ENCODE assay signal across 15 mouse cellular contexts in genomic region chr17:45279811-45280205, GRCm38 (mm10).
DNase-seq lines count a peak whose midpoint lies in the region; ATAC-seq and TF ChIP-seq lines count a peak whose summit lies in the region.
"Had no signal": no experiment of that assay in that cellular context is flagged by ENCODE, and none has a peak within 500 bp of the region (broad histone marks: within the 10 kb centered on the region; RNA-seq: fewer than 3 reads in every experiment).

No protein-coding gene starts in this region.

- H3K9me3 ChIP-seq in forebrain, embryonic 12.5 days = no peaks in the 10 kb centered on the region
- no peaks in the 10 kb centered on the region for H3K9me3 ChIP-seq in forebrain, embryonic 14.5 days (replicated peaks; ENCODE audit: control insufficient read depth, low read length)
- no peaks in the 10 kb centered on the region for H3K9me3 ChIP-seq in lung, embryonic 14.5 days (ENCODE audit: low read depth, low read length)
- H3K9me3 ChIP-seq in forebrain, embryonic 13.5 days (replicated peaks) = no peaks in the 10 kb centered on the region
- H3K9me3 ChIP-seq in neural tube, embryonic 12.5 days = no peaks in the 10 kb centered on the region
- H3K9me3 ChIP-seq: heart, embryonic 15.5 days; liver, embryonic 12.5 days had no signal

- no peak for DNase-seq in forebrain, embryonic 14.5 days (ENCODE audit: low spot score)
- no peak for DNase-seq in lung, embryonic 14.5 days
- DNase-seq in lung, adult 2 months = no peak
- DNase-seq in frontal cortex, postnatal 25 days (ENCODE audit: low spot score in 2 of 2) = no peak
- DNase-seq in heart, adult 8-10 months (ENCODE audit: low spot score) = no peak
- DNase-seq: cerebellum, adult 11-12 months; kidney, postnatal 25 days; lung, postnatal 10 days; spleen, adult 18-20 months had no signal

- 58% methylated on average over 3 of the region's 3 CpGs for WGBS in forebrain, embryonic 12.5 days
- WGBS in forebrain, embryonic 14.5 days = 41% methylated on average over 3 of the region's 3 CpGs
- WGBS in lung, embryonic 14.5 days = 22% methylated on average over 3 of the region's 3 CpGs
- 15% methylated on average over 3 of the region's 3 CpGs for WGBS in lung, adult 2 months
- WGBS in forebrain, embryonic 13.5 days = 55% methylated on average over 3 of the region's 3 CpGs
- 12% methylated on average over 3 of the region's 3 CpGs for WGBS in neural tube, embryonic 12.5 days

- no peak overlapping the region for H3K9ac ChIP-seq in forebrain, embryonic 12.5 days
- H3K9ac ChIP-seq in forebrain, embryonic 14.5 days (ENCODE audit: low read length) = no peak overlapping the region
- H3K9ac ChIP-seq in lung, embryonic 14.5 days = no peak overlapping the region
- H3K9ac ChIP-seq in forebrain, embryonic 13.5 days = no peak overlapping the region
- H3K9ac ChIP-seq in neural tube, embryonic 12.5 days = no peak overlapping the region
- H3K9ac ChIP-seq: heart, embryonic 15.5 days; liver, embryonic 12.5 days had no signal

- TF ChIP-seq CTCF in lung, embryonic 14.5 days (IDR thresholded peaks at IDR 0.05; ENCODE audit: low read depth) = no peak
- no peak for TF ChIP-seq CTCF in lung, adult 2 months (IDR thresholded peaks at IDR 0.05; ENCODE audit: insufficient read depth, low read length)

- no peak overlapping the region for H3K4me2 ChIP-seq in forebrain, embryonic 12.5 days
- no peak overlapping the region for H3K4me2 ChIP-seq in forebrain, embryonic 14.5 days (ENCODE audit: low read length)
- 0 out of 2 replicates have a peak overlapping the region, but pooled peaks have one; percentile 33 for H3K4me2 ChIP-seq in lung, embryonic 14.5 days
- H3K4me2 ChIP-seq in forebrain, embryonic 13.5 days = peak overlapping the region; percentile 24; the same call in 1 of the 2 replicates
- peak overlapping the region; percentile 42 for H3K4me2 ChIP-seq in neural tube, embryonic 12.5 days (replicated peaks)
- H3K4me2 ChIP-seq: heart, embryonic 15.5 days; liver, embryonic 12.5 days had no signal

- H3K4me3 ChIP-seq in forebrain, embryonic 12.5 days (replicated peaks) = no peak overlapping the region
- no peak overlapping the region for H3K4me3 ChIP-seq in forebrain, embryonic 14.5 days (ENCODE audit: low read depth, low read length)
- no peak overlapping the region for H3K4me3 ChIP-seq in lung, embryonic 14.5 days (ENCODE audit: low read depth, low read length)
- H3K4me3 ChIP-seq in lung, adult 2 months (replicated peaks; ENCODE audit: extremely low read depth, low read depth, low read length) = no peak overlapping the region
- H3K4me3 ChIP-seq in forebrain, embryonic 13.5 days = no peak overlapping the region
- no peak overlapping the region for H3K4me3 ChIP-seq in neural tube, embryonic 12.5 days
- H3K4me3 ChIP-seq: heart, embryonic 15.5 days; liver, embryonic 12.5 days had no signal

- ATAC-seq in forebrain, embryonic 12.5 days (ENCODE audit: low FRiP score) = no peak
- ATAC-seq in forebrain, embryonic 14.5 days = no peak
- no peak for ATAC-seq in lung, embryonic 14.5 days (ENCODE audit: insufficient read depth)
- ATAC-seq in forebrain, embryonic 13.5 days = no peak
- ATAC-seq in neural tube, embryonic 12.5 days (ENCODE audit: low FRiP score, low read depth) = no peak; the same call in 1 of the 2 replicates
- ATAC-seq: liver, embryonic 12.5 days; Patski had no signal

- TF ChIP-seq POLR2A in lung, adult 2 months (IDR thresholded peaks at IDR 0.05; ENCODE audit: borderline replicate concordance, extremely low read depth, low read depth, low read length) = no peak

- peaks cover 8% of the 10 kb centered on the region; the same call in 1 of the 2 replicates for H3K4me1 ChIP-seq in forebrain, embryonic 12.5 days
- no peaks in the 10 kb centered on the region for H3K4me1 ChIP-seq in forebrain, embryonic 14.5 days (ENCODE audit: control insufficient read depth, insufficient read depth, low read length)
- H3K4me1 ChIP-seq in lung, embryonic 14.5 days (ENCODE audit: insufficient read depth) = no peaks in the 10 kb centered on the region
- no peaks in the 10 kb centered on the region for H3K4me1 ChIP-seq in lung, adult 2 months (ENCODE audit: control insufficient read depth, insufficient read depth, low read length)
- H3K4me1 ChIP-seq in forebrain, embryonic 13.5 days = peaks cover 8% of the 10 kb centered on the region; the same call in 1 of the 2 replicates
- peaks cover 14% of the 10 kb centered on the region for H3K4me1 ChIP-seq in neural tube, embryonic 12.5 days
- H3K4me1 ChIP-seq: heart, embryonic 15.5 days; liver, embryonic 12.5 days had no signal

- no peaks in the 10 kb centered on the region for H3K27me3 ChIP-seq in forebrain, embryonic 12.5 days
- H3K27me3 ChIP-seq in forebrain, embryonic 14.5 days (replicated peaks; ENCODE audit: control insufficient read depth, insufficient read depth, low read length) = no peaks in the 10 kb centered on the region
- H3K27me3 ChIP-seq in lung, embryonic 14.5 days (ENCODE audit: insufficient read depth, low read length) = no peaks in the 10 kb centered on the region
- no peaks in the 10 kb centered on the region for H3K27me3 ChIP-seq in forebrain, embryonic 13.5 days
- no peaks in the 10 kb centered on the region for H3K27me3 ChIP-seq in neural tube, embryonic 12.5 days (replicated peaks)
- H3K27me3 ChIP-seq: heart, embryonic 15.5 days; liver, embryonic 12.5 days; Patski had no signal

- no peaks in the 10 kb centered on the region for H3K36me3 ChIP-seq in forebrain, embryonic 12.5 days (replicated peaks)
- H3K36me3 ChIP-seq in forebrain, embryonic 14.5 days (ENCODE audit: control insufficient read depth, insufficient read depth, low read length) = no peaks in the 10 kb centered on the region
- H3K36me3 ChIP-seq in lung, embryonic 14.5 days (ENCODE audit: insufficient read depth) = no peaks in the 10 kb centered on the region
- no peaks in the 10 kb centered on the region for H3K36me3 ChIP-seq in forebrain, embryonic 13.5 days (ENCODE audit: poor library complexity, severe bottlenecking)
- no peaks in the 10 kb centered on the region for H3K36me3 ChIP-seq in neural tube, embryonic 12.5 days
- H3K36me3 ChIP-seq: heart, embryonic 15.5 days; liver, embryonic 12.5 days had no signal

- 0 out of 2 replicates have a peak overlapping the region, but pooled peaks have one; percentile 19 for H3K27ac ChIP-seq in forebrain, embryonic 12.5 days
- no peak overlapping the region for H3K27ac ChIP-seq in forebrain, embryonic 14.5 days (ENCODE audit: low read depth, low read length)
- no peak overlapping the region for H3K27ac ChIP-seq in lung, embryonic 14.5 days (ENCODE audit: low read depth)
- H3K27ac ChIP-seq in forebrain, embryonic 13.5 days = no peak overlapping the region
- H3K27ac ChIP-seq in neural tube, embryonic 12.5 days = no peak overlapping the region
- H3K27ac ChIP-seq: heart, embryonic 15.5 days; liver, embryonic 12.5 days had no signal

Comparison
In these comparisons a context has a peak if more than half of its experiments do, and no peak if none do; other contexts are left out.
1. H3K4me2 ChIP-seq: peak in lung, embryonic 14.5 days (single experiment), forebrain, embryonic 13.5 days (single experiment) and neural tube, embryonic 12.5 days (single experiment); none in forebrain, embryonic 12.5 days (single experiment) and forebrain, embryonic 14.5 days (single experiment).